Mouse (Mus musculus) testis, adult 2 months (tissue): Measurements from ENCODE around the gene Clstn2. TPM values are rescaled to one million over a fixed set of nuclear protein-coding genes. Genes with fewer than 3 reads are reported as not detected.

Experiments
- H3K27ac ChIP-seq: fragments of 200-500 bp; 2 replicates; pipeline ENCODE4 v1.5.1; 2012; ENCODE audit warnings: low read depth, low read length; ENCODE audit not compliant: control insufficient read depth, insufficient read depth
- H3K27me3 ChIP-seq: fragments of 200-500 bp; 2 replicates; pipeline ENCODE4 v1.6.1; 2012; ENCODE audit warnings: mild to moderate bottlenecking, low read length, moderate library complexity; ENCODE audit not compliant: control insufficient read depth, insufficient read depth
- H3K36me3 ChIP-seq: fragments of 200-500 bp; 2 replicates; pipeline ENCODE4 v1.6.1; 2012; ENCODE audit warnings: mild to moderate bottlenecking, low read length; ENCODE audit not compliant: control insufficient read depth, insufficient read depth
- H3K4me1 ChIP-seq: fragments of 200-500 bp; 2 replicates; pipeline ENCODE4 v1.6.1; 2012; ENCODE audit warnings: low read length; ENCODE audit not compliant: control insufficient read depth, insufficient read depth
- H3K4me3 ChIP-seq: fragments of 200-500 bp; 2 replicates; pipeline ENCODE4 v1.5.1; 2012; ENCODE audit warnings: low read depth, mild to moderate bottlenecking, low read length, moderate library complexity, mixed read lengths; ENCODE audit not compliant: control insufficient read depth
- CTCF ChIP-seq: fragments of 200-500 bp; IDR thresholded peaks from 2 replicates; pipeline ENCODE4 v1.5.1; 2012; ENCODE audit warnings: low read depth, mild to moderate bottlenecking, inconsistent platforms, low read length, moderate library complexity; ENCODE audit not compliant: control insufficient read depth, insufficient read depth, insufficient replicate concordance
- POLR2A ChIP-seq: fragments of 200-500 bp; IDR thresholded peaks from 2 replicates; pipeline ENCODE4 v1.6.1; 2012; ENCODE audit warnings: low read depth, mild to moderate bottlenecking, inconsistent platforms, low read length, moderate library complexity; ENCODE audit not compliant: control insufficient read depth
- polyA plus RNA-seq: library from polyadenylated mRNA; depleted of rRNA; stranded (reverse); fragments of >200 nt; gene quantifications from 2 replicates; pipeline ENCODE4 v1.2.3, GENCODE M21; 2012

The Clstn2 gene
- polyA plus RNA-seq, 1 experiment: 0.43 TPM

DNA sequence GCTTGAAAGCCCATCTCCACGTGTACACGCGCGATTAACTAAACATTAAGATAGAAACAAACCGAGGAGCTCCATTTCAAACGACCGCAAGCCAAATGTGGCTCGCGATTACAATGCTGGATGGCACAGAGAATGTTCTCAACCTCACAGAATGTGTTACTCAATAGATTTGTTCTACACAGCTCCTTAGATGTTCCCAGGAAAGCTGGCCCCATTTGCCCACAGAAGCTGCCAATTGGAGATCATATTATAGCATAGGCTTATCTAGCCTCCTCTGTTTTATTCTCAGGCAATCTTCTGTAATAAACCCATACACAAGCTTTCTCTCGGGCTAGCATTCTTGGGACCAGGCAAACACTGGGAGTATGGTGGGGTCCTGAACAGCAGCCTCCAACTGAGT lies 334.9 kb downstream of the Clstn2 start:
- TF ChIP-seq CTCF: no peak
- TF ChIP-seq POLR2A: no peak
- Histone ChIP-seq H3K36me3 (no peaks in the 10 kb centered on the region), H3K27me3 (no peaks in the 10 kb centered on the region)

DNA sequence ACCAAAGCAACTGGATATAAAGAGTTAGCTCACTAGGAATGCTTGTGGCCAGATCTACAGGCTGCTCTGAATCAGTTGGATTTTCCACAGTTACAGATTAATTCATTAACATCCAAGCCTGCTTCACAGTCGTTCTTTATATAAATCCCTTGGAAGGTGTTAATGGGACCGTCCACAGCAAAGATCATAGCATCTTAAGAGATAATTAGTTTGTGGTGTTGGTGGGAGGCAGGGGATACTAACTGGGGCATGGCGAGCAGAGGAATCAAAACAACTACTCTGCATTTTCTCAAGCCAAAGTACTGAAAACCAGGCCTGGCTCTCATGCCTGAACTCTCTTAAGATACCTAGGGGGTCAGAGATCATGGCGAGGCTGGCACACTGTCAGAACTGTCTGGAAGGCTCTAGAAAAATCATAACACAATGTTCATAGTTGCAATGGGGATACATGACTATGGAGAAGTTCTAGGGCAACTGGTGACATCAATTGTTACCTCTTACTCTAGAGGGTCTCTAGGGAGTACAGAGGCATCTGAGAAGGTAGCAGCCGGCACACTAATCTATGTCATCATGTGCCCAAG lies 336.2 kb downstream of the Clstn2 start:
- Histone ChIP-seq H3K27me3 (no peaks in the 10 kb centered on the region), H3K27ac (no peak overlapping the region), H3K4me1 (no peaks in the 10 kb centered on the region), H3K4me3 (no peak overlapping the region), H3K36me3 (no peaks in the 10 kb centered on the region)
- no peak for TF ChIP-seq CTCF
- TF ChIP-seq POLR2A: no peak

More for the DNA sequence above, 334.9 kb downstream of the Clstn2 start:
- no peak overlapping the region for H3K27ac ChIP-seq
- no peaks in the 10 kb centered on the region for H3K4me1 ChIP-seq
- no peak overlapping the region for H3K4me3 ChIP-seq

- no peak overlapping the region for H3K27ac ChIP-seq
- no peak overlapping the region for H3K4me3 ChIP-seq
- TF ChIP-seq CTCF (no peak), POLR2A (no peak)
- no peaks in the 10 kb centered on the region for H3K27me3 ChIP-seq
- no peaks in the 10 kb centered on the region for H3K36me3 ChIP-seq
- H3K4me1 ChIP-seq: no peaks in the 10 kb centered on the region
These were observed 337.7 kb downstream of the Clstn2 start for GRCm38 (mm10) chr9:97695278-97695677.

DNA sequence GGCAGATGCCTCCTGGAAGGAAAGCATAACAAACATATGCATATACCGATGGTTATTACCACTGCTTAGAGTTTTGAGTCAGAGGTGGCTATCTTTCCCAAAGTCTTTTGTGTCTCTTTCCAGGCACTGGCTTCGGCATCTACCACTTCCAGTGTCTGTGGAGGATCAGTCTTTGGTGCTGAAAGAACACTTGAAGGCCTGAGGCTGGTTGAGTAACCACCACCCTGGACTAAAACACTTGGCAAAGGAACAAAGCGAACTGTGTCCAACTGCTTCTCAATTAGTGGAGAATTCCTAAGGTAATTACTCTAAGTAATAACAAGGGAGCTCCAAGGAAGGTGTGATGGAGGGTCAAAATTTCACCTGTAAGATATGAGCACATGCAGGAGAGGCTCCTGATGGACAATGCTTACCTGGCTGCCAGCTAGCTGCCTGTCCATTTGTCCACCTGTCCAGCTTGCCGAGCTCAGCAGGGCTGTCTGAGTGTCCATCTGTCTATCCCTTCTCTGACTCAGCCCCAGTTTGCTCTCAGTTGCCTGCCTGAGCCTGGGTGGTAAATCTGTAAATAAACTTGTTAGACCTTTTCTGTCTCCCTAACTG lies 346.1 kb downstream of the Clstn2 start:
- no peaks in the 10 kb centered on the region for H3K36me3 ChIP-seq
- TF ChIP-seq POLR2A (no peak), CTCF (no peak)
- no peak overlapping the region for H3K27ac ChIP-seq
- no peaks in the 10 kb centered on the region for H3K4me1 ChIP-seq
- no peak overlapping the region for H3K4me3 ChIP-seq
- no peaks in the 10 kb centered on the region for H3K27me3 ChIP-seq

- TF ChIP-seq POLR2A (no peak), CTCF (no peak)
- Histone ChIP-seq H3K27me3 (no peaks in the 10 kb centered on the region), H3K36me3 (no peaks in the 10 kb centered on the region), H3K4me3 (no peak overlapping the region), H3K27ac (no peak overlapping the region), H3K4me1 (no peaks in the 10 kb centered on the region)
These were observed 347.3 kb downstream of the Clstn2 start for GRCm38 (mm10) chr9:97685664-97686063.

GRCm38 (mm10) chr9:97679878-97680277 lies 353.1 kb downstream of the Clstn2 start:
- Histone ChIP-seq H3K27me3 (no peaks in the 10 kb centered on the region), H3K4me1 (no peaks in the 10 kb centered on the region), H3K27ac (no peak overlapping the region), H3K4me3 (no peak overlapping the region), H3K36me3 (no peaks in the 10 kb centered on the region)
- TF ChIP-seq CTCF (no peak), POLR2A (no peak)

DNA sequence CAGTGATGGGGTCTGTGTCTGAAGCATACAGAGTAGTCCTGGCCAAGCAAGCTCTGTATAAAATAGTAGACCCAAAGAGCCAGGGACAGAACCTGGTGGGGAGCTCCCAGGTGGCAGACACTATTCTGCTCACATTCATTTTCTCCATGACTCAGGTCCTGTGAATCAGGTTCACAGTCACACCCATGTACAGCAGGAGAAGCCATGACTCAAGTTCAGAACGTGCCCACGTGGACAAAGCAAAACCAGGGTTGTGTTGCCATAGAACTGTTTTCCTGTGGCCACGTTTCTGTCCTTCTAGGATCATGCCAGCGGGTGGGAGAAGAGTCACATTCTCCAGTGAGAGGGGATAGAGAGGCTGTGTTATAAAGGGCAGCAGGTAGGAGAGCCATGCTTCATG lies 353.9 kb downstream of the Clstn2 start:
- Histone ChIP-seq H3K36me3 (no peaks in the 10 kb centered on the region), H3K27ac (no peak overlapping the region), H3K4me1 (no peaks in the 10 kb centered on the region), H3K4me3 (no peak overlapping the region), H3K27me3 (no peaks in the 10 kb centered on the region)
- TF ChIP-seq POLR2A (no peak), CTCF (no peak)
